Mouse (Mus musculus): ENCODE measurements around the gene Mitd1. TPM values are rescaled to one million over a fixed set of nuclear protein-coding genes. Genes with fewer than 3 reads are reported as not detected.

The Mitd1 gene
- 20.8 and 23.1 TPM in 2 replicates for polyA plus RNA-seq (2016; fragmentation: Nextera tagmentation; extraction: Ambion mirVana)

DNA sequence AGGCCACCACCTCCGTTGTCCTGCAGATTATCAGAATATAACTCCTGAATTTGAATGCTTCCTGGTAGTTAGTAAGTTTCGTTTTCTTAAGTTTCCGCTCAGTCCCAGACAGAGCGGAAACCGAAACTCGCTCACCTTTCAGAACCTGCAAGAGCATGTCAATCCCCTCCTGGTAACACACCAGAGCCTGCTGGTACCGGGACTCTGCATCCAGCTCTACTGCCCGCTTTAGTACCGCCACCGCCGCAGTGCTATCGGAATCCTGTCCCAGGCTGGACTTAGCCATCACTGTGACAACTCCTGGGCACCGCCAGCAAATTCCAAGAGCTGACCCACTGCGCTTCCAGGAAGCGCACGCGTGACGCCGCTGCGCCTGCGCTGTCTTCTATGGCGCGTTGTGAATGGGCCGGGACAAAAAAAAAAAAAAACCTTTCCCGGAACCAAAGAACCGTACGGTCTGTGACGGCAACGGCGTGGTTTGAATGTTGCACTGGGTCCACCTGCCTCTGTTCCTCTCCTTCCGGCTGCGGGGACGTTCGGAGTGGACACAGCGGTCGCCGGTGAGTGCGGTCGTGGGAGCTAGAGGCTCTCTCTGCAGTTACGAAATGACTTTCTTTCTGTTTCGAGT is at the start of gene Mitd1, which contains the start of gene Mrpl30:
Gene Mitd1 (minus strand): TSS at position 387 of the 628 bp plus-strand sequence.
Gene Mrpl30 (plus strand): TSS at position 453 of the 628 bp plus-strand sequence.
- peaks cover 19% of the 10 kb centered on the region for H3K36me3 ChIP-seq
- H3K27ac ChIP-seq (replicated peaks) = peak within 1 kb of the TSS; percentile 77
- no peaks in the 10 kb centered on the region for H3K9me3 ChIP-seq (replicated peaks)
- H3K27me3 ChIP-seq (ENCODE audit: low read depth, poor library complexity, severe bottlenecking) = no peaks in the 10 kb centered on the region
- peak within 1 kb of the TSS; percentile 70 for H3K4me3 ChIP-seq
- H3K4me1 ChIP-seq = peaks cover 20% of the 10 kb centered on the region
- DNase-seq (ENCODE audit: low spot score) = peak; percentile 88
- WGBS = under 1% methylated on average over 41 of the region's 41 CpGs

DNA sequence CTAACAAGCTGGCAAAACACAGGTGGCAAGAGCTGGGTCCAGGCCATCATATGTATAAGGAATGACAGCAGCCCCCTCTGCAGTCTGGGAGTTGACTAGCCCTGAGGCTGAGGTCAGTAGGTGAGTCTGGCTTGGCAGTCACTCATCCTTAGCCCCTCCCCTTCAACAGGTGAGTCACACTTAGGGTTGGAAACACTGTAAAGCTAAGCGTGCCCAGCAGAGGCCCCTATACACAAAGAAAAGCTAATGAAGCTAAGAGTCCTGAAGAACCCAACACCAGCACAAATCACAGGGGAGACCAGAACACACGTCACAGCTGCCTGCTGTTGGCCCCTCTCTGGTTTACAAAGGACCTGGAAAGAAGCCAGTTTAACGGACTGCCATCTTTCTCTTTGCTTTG is 41.6 kb upstream of the Mitd1 start:
- H3K9me3 ChIP-seq (replicated peaks) = no peaks in the 10 kb centered on the region
- no peak overlapping the region for H3K27ac ChIP-seq (replicated peaks)
- no peaks in the 10 kb centered on the region for H3K27me3 ChIP-seq (ENCODE audit: low read depth, poor library complexity, severe bottlenecking)
- no peak overlapping the region for H3K4me3 ChIP-seq
- DNase-seq (ENCODE audit: low spot score) = no peak
- H3K36me3 ChIP-seq = no peaks in the 10 kb centered on the region
- no peaks in the 10 kb centered on the region for H3K4me1 ChIP-seq
- WGBS = 22% methylated on average over 3 of the region's 3 CpGs

- Histone ChIP-seq H3K4me1 (no peaks in the 10 kb centered on the region), H3K27ac (replicated peaks) (no peak overlapping the region), H3K36me3 (no peaks in the 10 kb centered on the region), H3K4me3 (no peak overlapping the region), H3K9me3 (replicated peaks) (no peaks in the 10 kb centered on the region), H3K27me3 (ENCODE audit: low read depth, poor library complexity, severe bottlenecking) (no peaks in the 10 kb centered on the region)
- DNase-seq (ENCODE audit: low spot score) = no peak
- WGBS = 80% methylated on average over 8 of the region's 8 CpGs
These were observed 35.8 kb upstream of the Mitd1 start for GRCm38 (mm10) chr1:37925971-37926370.

GRCm38 (mm10) chr1:37922536-37922935 is 32.3 kb upstream of the Mitd1 start:
- no peaks in the 10 kb centered on the region for H3K27me3 ChIP-seq (ENCODE audit: low read depth, poor library complexity, severe bottlenecking)
- WGBS = 72% methylated on average over 8 of the region's 8 CpGs
- H3K9me3 ChIP-seq (replicated peaks) = no peaks in the 10 kb centered on the region
- no peaks in the 10 kb centered on the region for H3K36me3 ChIP-seq
- no peak overlapping the region for H3K27ac ChIP-seq (replicated peaks)
- H3K4me1 ChIP-seq = no peaks in the 10 kb centered on the region
- H3K4me3 ChIP-seq = no peak overlapping the region
- no peak for DNase-seq (ENCODE audit: low spot score)

DNA sequence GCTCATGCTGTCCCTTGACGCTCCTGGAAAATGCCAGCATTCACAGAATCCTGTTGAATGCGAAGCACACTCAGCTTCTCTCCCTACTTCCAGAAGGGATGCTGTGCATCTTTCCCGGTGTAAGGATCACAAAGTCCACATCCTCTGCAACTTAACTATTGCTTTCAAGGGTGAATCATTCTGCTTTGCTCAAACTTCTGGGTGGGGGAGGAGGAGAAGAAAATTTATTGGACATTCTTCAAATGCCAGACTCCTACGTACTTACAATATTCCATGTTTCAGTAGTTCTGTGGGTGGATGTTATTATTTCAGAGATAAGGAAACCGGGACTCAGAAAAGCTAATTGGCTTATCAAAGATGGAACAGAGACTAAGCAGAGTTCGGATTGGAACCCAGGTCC is 27.9 kb upstream of the Mitd1 start:
- Histone ChIP-seq H3K4me3 (no peak overlapping the region), H3K36me3 (no peaks in the 10 kb centered on the region), H3K27me3 (ENCODE audit: low read depth, poor library complexity, severe bottlenecking) (no peaks in the 10 kb centered on the region), H3K27ac (replicated peaks) (no peak overlapping the region), H3K9me3 (replicated peaks) (no peaks in the 10 kb centered on the region), H3K4me1 (no peaks in the 10 kb centered on the region)
- 87% methylated on average over 6 of the region's 6 CpGs for WGBS
- DNase-seq (ENCODE audit: low spot score) = no peak

GRCm38 (mm10) chr1:37917666-37918065 is 27.5 kb upstream of the Mitd1 start:
- no peak overlapping the region for H3K27ac ChIP-seq (replicated peaks)
- no peaks in the 10 kb centered on the region for H3K9me3 ChIP-seq (replicated peaks)
- no peak overlapping the region for H3K4me3 ChIP-seq
- WGBS = 83% methylated on average over 13 of the region's 13 CpGs
- no peaks in the 10 kb centered on the region for H3K27me3 ChIP-seq (ENCODE audit: low read depth, poor library complexity, severe bottlenecking)
- no peaks in the 10 kb centered on the region for H3K36me3 ChIP-seq
- no peaks in the 10 kb centered on the region for H3K4me1 ChIP-seq
- DNase-seq (ENCODE audit: low spot score) = no peak

DNA sequence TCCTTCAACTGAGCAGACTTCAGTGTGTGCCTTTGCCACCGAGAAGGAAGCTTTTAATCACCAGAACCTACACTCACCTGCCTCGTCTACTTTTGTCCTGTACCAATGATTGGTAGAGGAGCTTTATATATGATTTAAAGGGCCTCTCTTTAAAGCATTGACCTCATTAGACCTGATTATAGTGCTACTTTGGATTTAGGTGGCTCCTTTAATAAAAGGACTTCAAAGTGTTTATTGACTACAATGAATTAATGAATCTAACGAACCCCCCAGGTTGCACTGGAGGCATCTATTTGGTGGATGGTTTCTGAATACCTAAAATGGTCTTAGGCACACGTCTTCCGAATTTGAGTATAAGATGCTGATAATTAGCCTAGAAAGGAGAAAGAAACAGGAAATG is 26.2 kb upstream of the Mitd1 start, which contains the start of gene Lyg2:
Gene Lyg2 (minus strand): TSS at position 101 of the 400 bp plus-strand sequence.
- H3K4me1 ChIP-seq = no peaks in the 10 kb centered on the region
- H3K27ac ChIP-seq (replicated peaks) = no peak within 1 kb of the TSS
- no peaks in the 10 kb centered on the region for H3K36me3 ChIP-seq
- H3K4me3 ChIP-seq = no peak within 1 kb of the TSS
- no peak for DNase-seq (ENCODE audit: low spot score)
- WGBS = 80% methylated on average over 5 of the region's 5 CpGs
- no peaks in the 10 kb centered on the region for H3K9me3 ChIP-seq (replicated peaks)
- H3K27me3 ChIP-seq (ENCODE audit: low read depth, poor library complexity, severe bottlenecking) = no peaks in the 10 kb centered on the region

GRCm38 (mm10) chr1:37912751-37913150 is 22.5 kb upstream of the Mitd1 start:
- Histone ChIP-seq H3K27ac (replicated peaks) (no peak overlapping the region), H3K4me3 (no peak overlapping the region), H3K27me3 (ENCODE audit: low read depth, poor library complexity, severe bottlenecking) (no peaks in the 10 kb centered on the region), H3K9me3 (replicated peaks) (no peaks in the 10 kb centered on the region), H3K36me3 (no peaks in the 10 kb centered on the region), H3K4me1 (no peaks in the 10 kb centered on the region)
- WGBS = 81% methylated on average over 2 of the region's 2 CpGs
- DNase-seq (ENCODE audit: low spot score) = no peak

DNA sequence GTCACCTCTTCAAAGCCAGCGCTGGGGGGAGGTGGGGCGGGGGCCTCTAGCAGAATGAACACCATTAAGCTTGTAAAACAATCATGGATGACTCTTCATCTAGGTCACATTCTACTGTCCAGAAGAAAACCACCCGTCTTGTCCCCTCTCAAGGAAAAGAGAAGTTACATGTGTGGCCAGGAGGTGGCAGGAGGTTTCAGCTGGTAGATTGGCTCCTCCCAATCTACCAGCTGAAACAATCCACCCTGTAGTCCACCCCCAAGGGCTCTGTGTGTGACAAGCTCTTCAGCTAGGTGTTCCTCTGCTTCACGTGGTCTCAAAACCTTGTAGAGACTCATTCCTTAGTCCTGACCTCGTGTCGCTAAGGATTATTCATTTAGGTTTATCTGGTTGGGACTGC is 13.0 kb upstream of the Mitd1 start:
- Histone ChIP-seq H3K27ac (replicated peaks) (no peak overlapping the region), H3K27me3 (ENCODE audit: low read depth, poor library complexity, severe bottlenecking) (no peaks in the 10 kb centered on the region), H3K4me1 (no peaks in the 10 kb centered on the region), H3K9me3 (replicated peaks) (no peaks in the 10 kb centered on the region), H3K4me3 (no peak overlapping the region), H3K36me3 (peaks cover 24% of the 10 kb centered on the region)
- no peak for DNase-seq (ENCODE audit: low spot score)
- 41% methylated on average over 6 of the region's 6 CpGs for WGBS

GRCm38 (mm10) chr1:37900288-37900687 is 10.1 kb upstream of the Mitd1 start:
- no peak for DNase-seq (ENCODE audit: low spot score)
- Histone ChIP-seq H3K4me1 (no peaks in the 10 kb centered on the region), H3K27me3 (ENCODE audit: low read depth, poor library complexity, severe bottlenecking) (no peaks in the 10 kb centered on the region), H3K9me3 (replicated peaks) (no peaks in the 10 kb centered on the region), H3K27ac (replicated peaks) (no peak overlapping the region), H3K36me3 (peaks cover 53% of the 10 kb centered on the region), H3K4me3 (no peak overlapping the region)
- 52% methylated on average over 6 of the region's 6 CpGs for WGBS

DNA sequence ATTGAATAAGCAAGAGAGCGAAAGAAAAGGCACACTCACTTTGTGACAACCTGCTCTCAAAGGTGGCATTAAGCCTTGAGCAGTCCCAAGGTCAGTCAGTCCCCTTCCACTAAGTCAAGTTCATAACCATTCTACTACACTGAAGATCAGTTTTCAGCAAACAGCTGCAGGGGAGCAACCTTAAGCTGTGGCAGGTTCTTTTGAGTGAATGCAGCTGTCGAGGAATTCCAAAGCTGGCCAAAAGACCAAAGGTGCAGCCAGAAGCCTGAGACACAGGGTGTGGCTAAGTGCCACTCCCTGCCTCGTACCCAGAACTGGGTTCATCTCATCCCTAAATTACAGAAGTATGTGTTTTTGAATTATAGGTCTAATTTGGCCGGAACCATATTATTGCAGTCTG is 9.6 kb upstream of the Mitd1 start:
- no peaks in the 10 kb centered on the region for H3K9me3 ChIP-seq (replicated peaks)
- WGBS = 86% methylated on average over 4 of the region's 4 CpGs
- no peaks in the 10 kb centered on the region for H3K27me3 ChIP-seq (ENCODE audit: low read depth, poor library complexity, severe bottlenecking)
- DNase-seq (ENCODE audit: low spot score) = no peak
- peaks cover 57% of the 10 kb centered on the region for H3K36me3 ChIP-seq
- no peaks in the 10 kb centered on the region for H3K4me1 ChIP-seq
- H3K27ac ChIP-seq (replicated peaks) = no peak overlapping the region
- no peak overlapping the region for H3K4me3 ChIP-seq

- Histone ChIP-seq H3K27me3 (ENCODE audit: low read depth, poor library complexity, severe bottlenecking) (no peaks in the 10 kb centered on the region), H3K36me3 (peaks cover 63% of the 10 kb centered on the region), H3K4me3 (no peak overlapping the region), H3K27ac (replicated peaks) (no peak overlapping the region), H3K4me1 (peaks cover 14% of the 10 kb centered on the region), H3K9me3 (replicated peaks) (no peaks in the 10 kb centered on the region)
- DNase-seq (ENCODE audit: low spot score) = no peak
These were observed 4.4 kb upstream of the Mitd1 start for GRCm38 (mm10) chr1:37894606-37895005.

DNA sequence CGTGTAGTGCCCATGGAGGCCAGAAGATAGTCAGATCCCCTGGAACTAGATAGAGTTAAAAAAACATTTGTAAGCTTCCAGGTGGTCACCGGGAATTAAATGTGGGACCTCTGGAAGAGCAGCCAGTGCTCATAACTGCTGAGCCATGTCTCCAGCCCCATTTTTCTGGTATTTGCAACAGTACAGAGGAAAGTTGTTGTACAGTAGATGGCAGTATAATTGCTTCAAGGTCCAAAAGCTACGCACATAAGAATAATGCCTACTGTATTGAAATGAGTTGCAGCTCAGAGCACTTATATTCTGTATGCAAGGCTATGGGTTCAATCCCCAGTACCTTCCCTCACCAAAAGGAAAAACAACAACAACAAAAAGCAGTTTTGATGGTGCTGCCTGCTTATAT is 1.2 kb upstream of the Mitd1 start:
- H3K9me3 ChIP-seq (replicated peaks) = no peaks in the 10 kb centered on the region
- peak overlapping the region; percentile 70 for H3K4me3 ChIP-seq
- no peaks in the 10 kb centered on the region for H3K27me3 ChIP-seq (ENCODE audit: low read depth, poor library complexity, severe bottlenecking)
- DNase-seq (ENCODE audit: low spot score) = no peak
- no peak overlapping the region for H3K27ac ChIP-seq (replicated peaks)
- H3K4me1 ChIP-seq = peaks cover 20% of the 10 kb centered on the region
- 93% methylated on average over 3 of the region's 3 CpGs for WGBS
- peaks cover 31% of the 10 kb centered on the region for H3K36me3 ChIP-seq

All from midbrain, embryonic 10.5 days (tissue).